Mouse (Mus musculus): ENCODE data around the gene Pik3r6. TPM values are rescaled to one million over a fixed set of nuclear protein-coding genes. Genes with fewer than 3 reads are reported as not detected.

Pik3r6 gene
- polyA plus RNA-seq, 1 experiment from 2014 or later, result 3.7 TPM

DNA sequence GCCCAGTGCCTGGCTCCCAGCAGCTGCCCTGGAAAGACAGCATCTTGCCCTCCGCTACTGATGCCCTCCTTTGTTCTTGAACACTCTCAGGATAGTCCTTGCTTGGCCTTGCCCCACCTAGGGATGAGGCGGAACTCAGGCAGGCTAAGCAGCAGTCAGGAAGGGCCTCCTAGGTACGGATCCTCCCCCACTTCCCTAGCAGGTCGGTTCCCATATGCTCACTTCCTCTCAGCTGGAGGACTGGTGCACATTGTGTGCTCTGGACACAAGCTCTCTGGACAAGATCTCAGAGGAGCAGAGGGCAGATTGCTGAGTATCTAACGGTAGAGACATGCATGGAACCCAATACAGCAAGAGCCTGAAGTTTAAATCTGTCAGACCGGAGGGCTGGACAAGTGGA, 5.7 kb upstream of the Pik3r6 start:
- H3K4me1 ChIP-seq (ENCODE audit: control insufficient read depth, insufficient read depth, low read length), result peaks cover 5% of the 10 kb centered on the region; the same call in 1 of the 2 replicates

DNA sequence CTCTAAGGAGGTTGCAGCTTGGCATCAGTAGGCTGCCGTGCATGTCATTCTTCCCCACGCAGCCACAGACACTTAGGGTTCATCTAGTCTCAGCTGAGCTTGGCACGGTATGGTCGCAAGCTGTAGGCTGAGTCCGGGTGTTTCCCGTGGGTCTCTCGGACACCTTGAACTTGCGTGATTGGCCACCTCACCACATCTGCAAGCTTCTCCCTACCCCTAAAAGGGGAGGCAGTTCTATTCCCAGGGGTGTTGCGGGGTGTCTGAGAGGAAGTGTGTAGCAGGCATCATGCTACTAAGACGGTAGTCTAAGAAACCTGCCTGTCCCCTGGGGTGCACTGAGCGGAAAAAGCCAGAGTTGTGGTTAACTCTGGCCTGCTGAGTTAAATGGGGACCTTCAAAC, 4.3 kb upstream of the Pik3r6 start:
- H3K4me3 ChIP-seq (ENCODE audit: low read length), result no peak overlapping the region
- H3K9me3 ChIP-seq (ENCODE audit: control insufficient read depth, low read length), result no peaks in the 10 kb centered on the region
- WGBS, result 87% methylated on average over 11 of the region's 11 CpGs
- H3K36me3 ChIP-seq (ENCODE audit: control insufficient read depth, insufficient read depth, low read length), result no peaks in the 10 kb centered on the region
- no peak overlapping the region for H3K9ac ChIP-seq (ENCODE audit: low read depth, low read length)
- ATAC-seq (ENCODE audit: low FRiP score, low TSS enrichment), result no peak
- H3K4me2 ChIP-seq (replicated peaks; ENCODE audit: low read depth, low read length), result no peak overlapping the region
- peaks cover 5% of the 10 kb centered on the region; the same call in 1 of the 2 replicates for H3K4me1 ChIP-seq (ENCODE audit: control insufficient read depth, insufficient read depth, low read length)
- H3K27me3 ChIP-seq (ENCODE audit: control insufficient read depth, insufficient read depth, low read length), result no peaks in the 10 kb centered on the region
- no peak overlapping the region for H3K27ac ChIP-seq (ENCODE audit: low read depth, low read length)

More for the DNA sequence above, 5.7 kb upstream of the Pik3r6 start:
- no peak overlapping the region for H3K4me3 ChIP-seq (ENCODE audit: low read length)
- H3K9ac ChIP-seq (ENCODE audit: low read depth, low read length), result no peak overlapping the region
- no peaks in the 10 kb centered on the region for H3K27me3 ChIP-seq (ENCODE audit: control insufficient read depth, insufficient read depth, low read length)
- H3K4me2 ChIP-seq (replicated peaks; ENCODE audit: low read depth, low read length), result no peak overlapping the region
- H3K9me3 ChIP-seq (ENCODE audit: control insufficient read depth, low read length), result no peaks in the 10 kb centered on the region
- 61% methylated on average over 6 of the region's 6 CpGs for WGBS
- H3K27ac ChIP-seq (ENCODE audit: low read depth, low read length), result no peak overlapping the region
- H3K36me3 ChIP-seq (ENCODE audit: control insufficient read depth, insufficient read depth, low read length), result no peaks in the 10 kb centered on the region
- ATAC-seq (ENCODE audit: low FRiP score, low TSS enrichment), result no peak

DNA sequence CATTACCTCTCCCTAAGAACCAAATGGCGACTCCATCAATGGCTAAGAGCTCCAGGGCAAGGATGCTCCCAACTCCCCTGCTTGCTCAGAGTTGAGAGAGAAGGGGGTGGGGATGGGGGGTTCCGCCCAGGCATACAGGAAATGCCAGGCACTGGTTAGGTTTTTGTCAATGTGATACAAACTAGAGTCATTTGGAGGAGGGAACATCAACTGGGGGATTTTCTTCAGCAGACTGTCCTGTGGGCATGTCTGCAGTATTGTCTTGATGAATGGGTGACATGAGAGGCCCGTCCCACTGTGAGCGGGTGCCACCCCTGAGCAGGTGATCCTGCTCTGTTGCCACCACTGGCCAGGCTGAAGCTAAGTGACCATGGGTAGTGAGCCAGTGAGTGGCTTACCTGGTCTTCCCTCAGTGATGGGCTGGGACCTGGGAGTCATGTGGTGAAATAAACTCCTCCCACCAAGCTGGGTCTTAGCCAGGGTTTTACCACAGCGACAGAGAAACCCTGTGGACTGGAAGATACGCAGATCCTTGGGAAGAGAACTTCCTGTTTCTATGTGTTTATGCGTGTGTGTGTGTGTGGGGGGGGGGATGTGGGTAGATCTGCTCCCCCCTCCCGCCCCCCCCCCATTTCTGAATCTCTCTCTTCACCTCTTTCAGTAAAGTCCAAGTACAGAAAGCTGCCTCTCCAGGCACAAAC, 3.7 kb upstream of the Pik3r6 start:
- no peak overlapping the region for H3K4me2 ChIP-seq (replicated peaks; ENCODE audit: low read depth, low read length)
- H3K27me3 ChIP-seq (ENCODE audit: control insufficient read depth, insufficient read depth, low read length), result no peaks in the 10 kb centered on the region
- WGBS, result 67% methylated on average over 7 of the region's 8 CpGs
- H3K4me1 ChIP-seq (ENCODE audit: control insufficient read depth, insufficient read depth, low read length), result peaks cover 5% of the 10 kb centered on the region; the same call in 1 of the 2 replicates
- H3K9ac ChIP-seq (ENCODE audit: low read depth, low read length), result no peak overlapping the region
- H3K36me3 ChIP-seq (ENCODE audit: control insufficient read depth, insufficient read depth, low read length), result no peaks in the 10 kb centered on the region
- no peak overlapping the region for H3K4me3 ChIP-seq (ENCODE audit: low read length)
- H3K27ac ChIP-seq (ENCODE audit: low read depth, low read length), result no peak overlapping the region
- ATAC-seq (ENCODE audit: low FRiP score, low TSS enrichment), result no peak
- H3K9me3 ChIP-seq (ENCODE audit: control insufficient read depth, low read length), result no peaks in the 10 kb centered on the region

DNA sequence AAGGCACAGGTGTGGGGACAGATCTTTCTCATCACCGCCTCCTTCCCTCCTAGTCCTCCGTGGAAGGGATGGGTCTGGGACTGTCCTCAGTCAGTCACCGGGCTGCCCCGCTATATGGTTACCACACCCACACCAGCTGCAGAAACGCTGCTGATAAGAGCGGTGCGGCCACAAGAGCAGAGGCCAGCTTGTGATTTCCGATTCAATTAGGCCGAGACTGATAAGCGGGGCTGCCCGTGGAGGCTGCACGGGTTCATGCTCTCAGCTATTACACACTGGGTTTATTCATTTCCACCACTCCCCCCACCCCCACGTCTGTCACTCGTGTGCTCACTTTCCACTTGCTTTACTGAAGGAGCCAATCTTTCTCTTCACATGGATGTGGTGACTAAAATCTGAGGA, 1.9 kb upstream of the Pik3r6 start:
- Histone ChIP-seq H3K36me3 (ENCODE audit: control insufficient read depth, insufficient read depth, low read length) (no peaks in the 10 kb centered on the region), H3K27ac (ENCODE audit: low read depth, low read length) (no peak overlapping the region), H3K4me3 (ENCODE audit: low read length) (no peak overlapping the region), H3K27me3 (ENCODE audit: control insufficient read depth, insufficient read depth, low read length) (no peaks in the 10 kb centered on the region), H3K4me1 (ENCODE audit: control insufficient read depth, insufficient read depth, low read length) (peaks cover 5% of the 10 kb centered on the region; the same call in 1 of the 2 replicates), H3K9ac (ENCODE audit: low read depth, low read length) (no peak overlapping the region), H3K4me2 (replicated peaks; ENCODE audit: low read depth, low read length) (no peak overlapping the region), H3K9me3 (ENCODE audit: control insufficient read depth, low read length) (no peaks in the 10 kb centered on the region)
- ATAC-seq (ENCODE audit: low FRiP score, low TSS enrichment), result no peak
- WGBS, result 42% methylated on average over 14 of the region's 14 CpGs

DNA sequence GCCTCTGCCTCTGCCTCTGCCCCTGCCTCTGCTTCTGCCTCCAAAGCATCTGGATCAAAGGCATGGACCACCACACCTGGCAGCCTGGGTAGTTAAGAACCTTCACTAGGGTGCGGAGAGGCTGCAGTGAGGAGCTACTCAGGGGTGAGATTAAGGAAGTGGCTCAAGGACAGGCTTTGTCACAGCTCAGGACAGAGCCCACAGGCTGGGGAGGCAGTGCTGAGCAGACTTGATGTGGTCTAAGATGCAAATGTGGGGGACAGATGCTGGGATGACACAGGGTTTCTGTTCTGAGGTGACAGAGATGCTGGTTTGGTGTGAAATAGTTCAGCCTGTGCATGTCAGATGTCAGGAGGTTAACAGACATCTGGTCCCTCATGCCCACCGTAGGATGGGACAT, 411 bp upstream of the Pik3r6 start:
- ATAC-seq (ENCODE audit: low FRiP score, low TSS enrichment), result no peak
- no peaks in the 10 kb centered on the region for H3K27me3 ChIP-seq (ENCODE audit: control insufficient read depth, insufficient read depth, low read length)
- no peaks in the 10 kb centered on the region for H3K9me3 ChIP-seq (ENCODE audit: control insufficient read depth, low read length)
- H3K36me3 ChIP-seq (ENCODE audit: control insufficient read depth, insufficient read depth, low read length), result no peaks in the 10 kb centered on the region
- no peak overlapping the region for H3K4me3 ChIP-seq (ENCODE audit: low read length)
- H3K4me2 ChIP-seq (replicated peaks; ENCODE audit: low read depth, low read length), result no peak overlapping the region
- H3K4me1 ChIP-seq (ENCODE audit: control insufficient read depth, insufficient read depth, low read length), result peaks cover 5% of the 10 kb centered on the region; the same call in 1 of the 2 replicates
- 82% methylated on average over 2 of the region's 2 CpGs for WGBS
- no peak overlapping the region for H3K27ac ChIP-seq (ENCODE audit: low read depth, low read length)
- no peak overlapping the region for H3K9ac ChIP-seq (ENCODE audit: low read depth, low read length)

DNA sequence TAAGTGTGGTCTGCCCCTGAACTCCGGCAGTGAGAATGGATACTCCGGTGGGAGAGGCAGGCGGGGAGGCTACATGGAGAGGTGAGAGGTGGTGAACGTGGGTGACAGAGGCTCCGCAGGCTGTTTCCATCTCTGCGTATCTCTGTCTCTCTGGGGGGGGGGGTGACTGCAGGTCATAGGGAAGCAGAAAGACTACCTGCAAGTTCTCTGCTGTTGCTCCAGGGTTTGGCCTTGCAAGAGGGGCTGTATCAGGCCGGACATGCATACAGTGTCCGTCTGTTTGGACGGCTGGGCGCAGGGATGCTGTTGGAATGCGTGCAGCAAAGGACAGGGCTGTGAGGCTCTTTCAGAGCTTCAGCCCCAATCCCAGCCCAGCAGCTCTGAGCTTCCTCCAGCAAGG, 2.1 kb downstream of the Pik3r6 start:
- no peak overlapping the region for H3K4me3 ChIP-seq (ENCODE audit: low read length)
- peaks cover 5% of the 10 kb centered on the region; the same call in 1 of the 2 replicates for H3K4me1 ChIP-seq (ENCODE audit: control insufficient read depth, insufficient read depth, low read length)
- H3K9ac ChIP-seq (ENCODE audit: low read depth, low read length), result no peak overlapping the region
- no peaks in the 10 kb centered on the region for H3K36me3 ChIP-seq (ENCODE audit: control insufficient read depth, insufficient read depth, low read length)
- H3K4me2 ChIP-seq (replicated peaks; ENCODE audit: low read depth, low read length), result no peak overlapping the region
- no peaks in the 10 kb centered on the region for H3K9me3 ChIP-seq (ENCODE audit: control insufficient read depth, low read length)
- no peak overlapping the region for H3K27ac ChIP-seq (ENCODE audit: low read depth, low read length)
- no peak for ATAC-seq (ENCODE audit: low FRiP score, low TSS enrichment)
- no peaks in the 10 kb centered on the region for H3K27me3 ChIP-seq (ENCODE audit: control insufficient read depth, insufficient read depth, low read length)
- 79% methylated on average over 11 of the region's 11 CpGs for WGBS

DNA sequence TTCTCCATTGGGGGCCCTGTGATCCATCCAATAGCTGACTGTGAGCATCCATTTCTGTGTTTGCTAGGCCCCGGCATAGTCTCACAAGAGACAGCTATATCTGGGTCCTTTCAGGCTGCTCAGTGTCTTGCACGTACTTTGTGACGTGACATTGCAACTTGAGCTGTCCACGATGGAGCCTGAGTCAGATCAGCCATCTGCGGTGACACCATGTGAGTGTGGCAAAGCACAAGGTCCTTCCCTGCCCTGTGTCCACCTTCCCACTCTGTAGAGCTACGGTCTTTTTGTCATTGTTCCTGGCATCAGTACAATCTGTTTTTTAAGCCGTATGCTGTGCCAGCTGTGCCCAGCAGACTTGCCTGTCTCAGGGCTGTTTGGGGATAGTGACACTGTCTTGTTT, 4.4 kb downstream of the Pik3r6 start:
- Histone ChIP-seq H3K4me3 (ENCODE audit: low read length) (no peak overlapping the region), H3K9me3 (ENCODE audit: control insufficient read depth, low read length) (no peaks in the 10 kb centered on the region), H3K9ac (ENCODE audit: low read depth, low read length) (no peak overlapping the region), H3K27me3 (ENCODE audit: control insufficient read depth, insufficient read depth, low read length) (no peaks in the 10 kb centered on the region), H3K4me2 (replicated peaks; ENCODE audit: low read depth, low read length) (no peak overlapping the region), H3K4me1 (ENCODE audit: control insufficient read depth, insufficient read depth, low read length) (no peaks in the 10 kb centered on the region), H3K27ac (ENCODE audit: low read depth, low read length) (no peak overlapping the region), H3K36me3 (ENCODE audit: control insufficient read depth, insufficient read depth, low read length) (no peaks in the 10 kb centered on the region)
- WGBS, result 74% methylated on average over 7 of the region's 7 CpGs
- ATAC-seq (ENCODE audit: low FRiP score, low TSS enrichment), result no peak

DNA sequence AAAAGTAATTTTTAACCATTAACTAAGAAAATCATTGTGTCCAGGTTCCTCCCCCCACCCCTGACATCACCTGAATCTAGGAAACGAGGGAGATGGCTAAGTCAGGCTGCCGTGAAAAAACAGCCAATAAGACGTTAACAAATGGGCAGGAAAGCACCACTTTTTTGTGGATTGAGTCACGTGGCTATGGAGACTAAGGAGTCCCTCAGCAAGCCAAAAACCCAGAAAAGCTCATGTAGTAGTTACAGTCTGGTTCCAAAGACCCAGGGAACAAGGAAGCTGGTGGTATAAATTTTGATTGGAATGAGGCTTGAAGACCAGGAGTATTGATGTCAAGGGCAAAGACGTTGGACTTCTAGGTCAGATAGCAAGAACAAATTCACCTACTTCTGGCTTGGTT, 5.8 kb downstream of the Pik3r6 start:
- Histone ChIP-seq H3K4me3 (ENCODE audit: low read length) (no peak overlapping the region), H3K36me3 (ENCODE audit: control insufficient read depth, insufficient read depth, low read length) (no peaks in the 10 kb centered on the region), H3K9ac (ENCODE audit: low read depth, low read length) (no peak overlapping the region), H3K4me2 (replicated peaks; ENCODE audit: low read depth, low read length) (no peak overlapping the region), H3K27me3 (ENCODE audit: control insufficient read depth, insufficient read depth, low read length) (no peaks in the 10 kb centered on the region), H3K27ac (ENCODE audit: low read depth, low read length) (no peak overlapping the region), H3K4me1 (ENCODE audit: control insufficient read depth, insufficient read depth, low read length) (no peaks in the 10 kb centered on the region), H3K9me3 (ENCODE audit: control insufficient read depth, low read length) (no peaks in the 10 kb centered on the region)
- 72% methylated on average over 5 of the region's 5 CpGs for WGBS
- no peak for ATAC-seq (ENCODE audit: low FRiP score, low TSS enrichment)

DNA sequence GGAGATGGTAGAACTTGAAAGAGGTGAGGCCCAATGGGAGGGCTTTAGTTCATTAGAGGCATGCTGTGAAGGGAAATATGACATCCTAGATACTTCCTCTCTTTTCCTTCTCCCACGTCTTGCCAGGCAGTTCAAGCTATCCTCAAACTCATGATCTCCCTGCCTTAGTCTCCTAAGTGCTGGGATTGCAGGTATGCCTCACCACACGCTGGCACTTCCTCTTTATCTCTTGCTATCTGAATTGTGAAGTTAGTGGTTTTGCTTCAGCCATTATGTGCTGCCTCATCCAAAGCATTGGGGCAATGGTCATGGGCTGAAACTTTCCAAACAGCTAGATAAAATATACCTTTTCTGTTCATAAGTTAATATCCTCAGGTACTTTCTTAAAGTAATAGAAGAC, 6.4 kb downstream of the Pik3r6 start:
- ATAC-seq (ENCODE audit: low FRiP score, low TSS enrichment), result no peak
- Histone ChIP-seq H3K4me1 (ENCODE audit: control insufficient read depth, insufficient read depth, low read length) (no peaks in the 10 kb centered on the region), H3K9me3 (ENCODE audit: control insufficient read depth, low read length) (no peaks in the 10 kb centered on the region), H3K27ac (ENCODE audit: low read depth, low read length) (no peak overlapping the region), H3K4me2 (replicated peaks; ENCODE audit: low read depth, low read length) (no peak overlapping the region), H3K9ac (ENCODE audit: low read depth, low read length) (no peak overlapping the region), H3K27me3 (ENCODE audit: control insufficient read depth, insufficient read depth, low read length) (no peaks in the 10 kb centered on the region), H3K36me3 (ENCODE audit: control insufficient read depth, insufficient read depth, low read length) (no peaks in the 10 kb centered on the region), H3K4me3 (ENCODE audit: low read length) (no peak overlapping the region)
- 75% methylated on average over 2 of the region's 2 CpGs for WGBS
